Mouse (Mus musculus) thymus, adult 2 months (tissue): ENCODE data around the gene Slc12a4.

Experiments used
- CTCF ChIP-seq: fragments of 200-500 bp; IDR thresholded peaks from 2 replicates; pipeline ENCODE4 v1.5.1; 2012; ENCODE audit warnings: mild to moderate bottlenecking, control low read depth, low read length, moderate library complexity, borderline replicate concordance; ENCODE audit not compliant: control insufficient read depth, poor library complexity, insufficient read depth; ENCODE audit errors: extremely low read depth
- POLR2A ChIP-seq: fragments of 200-500 bp; IDR thresholded peaks from 2 replicates; pipeline ENCODE4 v1.6.1; 2012; ENCODE audit warnings: mild to moderate bottlenecking, low read length, control low read depth, moderate library complexity; ENCODE audit not compliant: control insufficient read depth, poor library complexity, insufficient read depth; ENCODE audit errors: extremely low read depth

- TF ChIP-seq POLR2A = no peak
- no peak for TF ChIP-seq CTCF
These were observed 13.4 kb upstream of the Slc12a4 start, which contains the start of gene Dpep3 for GRCm38 (mm10) chr8:105979325-105979724.
